Mouse (Mus musculus): ENCODE measurements around the gene BC049352.

The BC049352 gene

DNA sequence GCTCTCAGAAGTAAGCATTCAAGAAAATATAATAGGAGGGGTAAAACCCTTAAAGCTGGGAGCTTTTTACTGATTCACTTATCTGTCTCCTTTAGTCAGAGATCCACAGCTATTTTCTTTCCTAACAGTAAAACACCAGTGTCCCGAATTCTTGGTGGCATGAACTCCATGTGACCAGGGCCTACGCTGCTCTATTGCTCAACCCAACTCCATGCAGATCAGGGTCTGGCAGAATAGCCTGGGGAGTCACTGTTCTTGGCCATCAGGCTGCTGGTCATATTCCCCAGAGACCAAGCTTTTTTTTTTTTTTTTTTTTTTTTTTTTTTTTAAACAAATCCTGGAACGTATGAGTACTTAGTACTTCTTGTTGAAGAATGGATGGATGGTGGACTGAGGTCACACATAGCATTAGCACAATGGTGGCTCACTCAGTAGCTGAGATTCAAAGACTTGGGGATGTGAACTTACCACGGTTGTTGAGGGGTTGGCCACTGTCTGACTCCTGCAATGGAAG lies 7.9 kb downstream of the BC049352 start:
- DNase-seq (ENCODE audit: low spot score) = no peak

GRCm38 (mm10) chr9:45195468-45195867 lies 13.7 kb downstream of the BC049352 start:
- no peak for DNase-seq (ENCODE audit: low spot score)

DNA sequence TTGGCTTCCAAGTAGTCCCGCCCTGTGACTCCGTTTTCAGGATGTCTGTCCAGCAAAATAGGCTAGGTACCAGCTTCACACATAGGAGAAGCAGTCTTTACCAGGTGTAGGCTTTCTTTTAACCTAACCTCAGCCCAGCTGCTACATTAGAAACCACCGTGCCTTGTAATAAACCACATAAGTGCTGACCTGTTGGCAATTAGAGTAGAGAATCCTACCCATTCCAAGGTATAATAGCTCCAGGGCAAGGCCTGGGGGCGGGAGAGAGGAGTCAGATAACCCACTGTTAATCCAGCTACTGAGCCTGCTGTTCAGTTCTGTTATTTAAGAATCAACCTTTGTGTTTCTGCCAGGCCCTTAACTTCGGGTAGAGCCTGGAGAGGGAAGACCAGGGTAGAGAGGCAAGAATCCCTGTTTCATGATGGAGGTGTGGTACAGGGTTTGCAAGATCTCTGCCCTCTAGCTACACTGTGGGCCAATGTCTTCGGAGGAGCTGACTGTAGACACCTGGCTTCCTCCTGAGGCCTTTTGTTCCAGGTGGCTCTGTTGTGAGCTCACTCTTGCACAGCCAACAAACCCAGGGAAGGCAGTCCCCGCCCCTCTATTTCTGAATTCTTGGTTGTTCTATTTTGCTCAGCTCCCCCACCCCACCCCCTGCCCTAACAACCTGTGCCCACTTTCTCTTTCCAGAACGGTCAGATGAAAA lies 14.5 kb downstream of the BC049352 start:
- DNase-seq (ENCODE audit: low spot score) = no peak

DNA sequence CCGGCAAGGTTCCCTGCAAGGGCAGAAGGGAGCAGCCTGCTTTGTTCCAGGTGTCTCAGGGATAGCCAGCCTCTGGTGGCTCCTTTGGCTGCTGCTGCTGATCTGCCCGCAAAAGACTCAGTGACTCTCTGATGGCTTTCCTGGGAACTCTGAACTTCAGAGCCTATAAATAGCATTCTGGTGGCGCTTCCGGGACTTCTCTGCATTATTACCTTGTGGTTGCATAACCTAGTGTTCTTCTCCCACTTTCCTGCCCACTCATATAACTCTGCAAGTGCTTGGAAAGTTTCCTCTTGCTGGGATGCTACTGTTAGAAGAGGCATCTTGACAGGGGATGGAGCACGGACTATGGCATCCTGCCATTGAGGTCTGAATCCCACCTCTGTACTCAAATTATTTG lies 15.7 kb downstream of the BC049352 start:
- DNase-seq (ENCODE audit: low spot score) = no peak

DNA sequence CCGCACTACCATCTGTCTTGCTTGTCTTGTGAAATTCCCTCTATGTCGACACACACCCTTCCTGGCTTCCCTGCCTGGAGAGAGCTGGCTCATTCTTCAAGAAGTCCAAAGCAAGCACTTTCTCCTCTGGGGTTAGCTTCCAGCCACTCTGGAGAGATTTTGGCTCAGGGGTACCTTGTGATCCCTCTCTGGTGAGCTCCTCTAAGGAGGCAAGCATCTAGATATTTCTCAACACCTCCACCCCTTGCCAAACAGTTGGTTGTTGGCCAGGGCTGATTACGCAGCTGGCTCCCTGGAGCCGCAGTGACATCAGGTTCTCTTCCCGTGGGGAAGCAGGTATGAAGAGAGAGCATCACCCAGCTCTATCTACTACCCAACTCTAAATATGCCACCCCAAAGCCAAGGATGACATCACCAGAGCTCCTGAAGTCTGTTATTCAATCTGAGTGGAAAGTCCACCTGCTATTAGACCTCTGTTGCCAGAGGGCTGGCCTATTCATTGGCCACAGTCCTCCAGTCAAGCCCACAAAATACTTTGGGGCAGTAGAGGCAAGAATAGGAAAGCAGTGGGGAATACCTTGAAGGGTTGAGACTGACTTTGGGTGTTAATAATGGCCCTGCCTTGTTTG lies 19.6 kb downstream of the BC049352 start:
- DNase-seq (ENCODE audit: low spot score) = no peak

- DNase-seq (ENCODE audit: low spot score) = no peak
Measured at GRCm38 (mm10) chr9:45202021-45202798, 20.4 kb downstream of the BC049352 start.

DNA sequence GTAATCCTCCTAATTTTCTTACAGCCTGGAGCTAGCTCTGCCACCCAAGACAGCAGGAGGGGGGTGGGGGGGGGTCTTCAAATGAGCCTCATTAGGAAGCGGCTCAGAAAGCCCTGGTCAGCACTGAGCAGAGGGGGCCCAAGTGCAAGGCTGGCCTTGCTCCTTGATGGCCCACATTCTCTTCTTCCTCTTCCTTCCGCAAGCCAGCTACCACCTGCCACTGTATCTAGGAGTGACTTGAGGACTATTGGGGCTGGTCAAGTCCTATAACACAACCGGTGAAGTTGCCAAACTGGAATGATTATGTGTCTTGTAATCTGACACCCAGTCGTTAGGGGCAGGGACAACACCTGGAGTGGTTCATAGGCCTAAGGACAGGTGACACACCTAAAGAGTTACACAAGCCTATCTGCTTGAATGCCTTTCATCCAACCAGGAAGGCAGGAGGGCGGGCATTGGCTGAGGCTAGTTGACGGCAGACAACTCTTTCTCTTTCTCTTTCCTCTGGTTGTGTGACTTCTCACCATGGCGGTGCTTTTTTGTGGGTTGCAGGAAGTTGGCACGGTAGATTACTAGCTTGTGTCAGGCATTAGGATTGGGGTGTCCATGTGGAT lies 22.1 kb downstream of the BC049352 start, which contains the start of gene Tmprss4:
Tmprss4 (minus strand) TSS at position 296 of the 614 bp plus-strand sequence.
- no peak for DNase-seq (ENCODE audit: low spot score)

- no peak for DNase-seq (ENCODE audit: low spot score)
Measured at GRCm38 (mm10) chr9:45205143-45205542, 23.3 kb downstream of the BC049352 start.

DNA sequence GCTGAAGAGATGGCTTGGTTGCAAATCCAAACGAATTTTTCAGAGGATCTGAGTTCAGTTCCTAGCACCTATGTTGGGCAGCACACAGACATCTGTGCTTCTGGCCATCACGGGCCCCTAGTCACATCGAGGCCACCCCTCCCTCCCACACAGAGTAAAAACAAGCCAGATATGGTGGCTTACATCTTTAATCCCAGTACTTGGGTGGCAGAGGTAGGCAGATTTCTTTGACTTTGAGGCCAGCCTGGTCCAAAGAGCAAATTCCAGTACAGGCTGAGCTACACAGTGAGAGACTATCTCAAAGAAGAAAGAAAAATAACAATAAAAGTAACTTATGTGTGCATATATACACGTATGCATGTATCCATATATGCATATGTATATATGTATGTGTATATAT lies 24.3 kb downstream of the BC049352 start:
- DNase-seq (ENCODE audit: low spot score) = no peak

DNA sequence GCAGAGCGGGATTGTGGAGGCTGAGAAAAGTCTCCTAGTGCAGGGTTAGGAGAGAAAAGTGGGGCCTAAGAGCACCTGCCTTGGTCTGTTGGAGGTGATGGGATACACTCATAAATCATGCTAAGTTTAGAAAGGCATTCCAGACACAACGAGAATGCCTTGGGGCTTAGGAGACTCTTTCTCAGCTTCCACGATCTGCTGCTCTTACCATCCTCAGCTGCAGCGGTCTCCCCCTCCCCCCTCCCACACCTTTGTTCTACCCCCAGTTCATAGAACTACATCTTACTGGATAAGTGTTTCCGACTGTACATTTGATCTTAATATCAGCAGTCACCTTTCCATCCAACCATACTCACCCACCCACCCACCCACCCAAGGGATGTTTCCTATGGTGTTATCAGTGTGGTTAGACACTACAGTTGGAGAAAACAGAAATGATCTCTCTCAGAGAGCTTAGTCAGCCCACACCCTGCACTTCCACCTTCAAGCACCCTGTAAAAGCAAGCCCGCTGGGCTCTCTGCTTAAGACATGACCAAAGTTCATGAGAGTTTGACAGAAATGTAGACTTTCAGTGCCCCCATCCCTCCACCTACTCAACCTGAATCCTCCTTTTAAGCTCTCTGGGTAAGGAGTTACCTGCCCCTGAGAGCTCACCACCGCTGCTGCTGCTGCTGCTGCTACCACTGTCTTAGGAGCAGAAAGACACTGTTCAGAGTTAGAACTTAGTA lies 25.4 kb downstream of the BC049352 start:
- no peak for DNase-seq (ENCODE audit: low spot score)

GRCm38 (mm10) chr9:45212001-45212400 lies 30.2 kb downstream of the BC049352 start:
- no peak for DNase-seq (ENCODE audit: low spot score)

DNA sequence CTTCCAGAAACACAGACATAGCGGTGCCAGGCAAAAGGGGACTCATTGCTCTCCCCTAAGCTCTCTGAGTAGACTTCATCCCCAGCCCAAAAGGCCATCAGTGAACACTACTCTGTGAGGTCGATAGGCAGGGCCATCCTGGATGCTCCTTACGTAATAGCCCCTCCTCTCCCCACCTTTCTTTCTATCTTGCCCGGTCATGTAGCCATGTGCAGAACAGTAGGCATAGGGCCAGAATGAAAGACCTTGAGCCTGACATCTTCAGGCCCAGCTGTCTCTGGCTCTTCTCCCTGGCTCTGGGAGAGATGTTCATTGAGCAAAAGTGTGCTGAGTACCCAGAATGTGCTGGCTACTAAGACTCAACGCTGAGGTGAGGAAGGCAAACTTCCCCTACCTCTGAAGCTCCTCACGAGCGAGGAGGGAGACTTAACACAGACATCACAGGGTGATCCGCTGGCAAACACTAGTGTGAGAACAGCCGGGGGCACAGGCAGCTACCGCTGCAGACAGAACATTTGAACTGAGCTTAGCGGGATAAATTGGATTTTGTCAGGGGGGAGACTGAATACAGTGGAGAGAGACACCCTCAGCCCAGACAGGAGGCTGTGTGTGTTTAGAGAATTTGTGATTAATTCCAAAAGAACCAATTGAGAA lies 33.8 kb downstream of the BC049352 start:
- DNase-seq (ENCODE audit: low spot score) = no peak

DNA sequence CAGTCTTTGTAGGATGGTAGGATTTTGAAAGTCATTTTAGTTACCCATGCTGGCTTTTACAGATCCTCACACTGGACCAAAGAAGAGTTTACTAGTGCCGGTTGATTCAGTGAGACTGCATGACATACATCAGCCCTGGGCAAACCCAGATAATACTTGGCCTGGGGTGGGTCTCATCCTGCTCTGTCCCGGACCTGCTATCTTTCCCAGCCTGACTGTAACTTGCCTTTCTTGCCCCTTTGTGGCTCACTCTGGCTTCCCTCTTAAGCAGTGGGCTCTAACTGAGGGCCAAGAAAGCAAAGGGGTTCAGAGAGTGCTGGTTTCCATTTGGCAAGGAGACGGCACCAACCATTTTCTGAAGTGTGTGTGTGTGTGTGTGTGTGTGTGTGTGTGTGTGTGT lies 37.8 kb downstream of the BC049352 start:
- no peak for DNase-seq (ENCODE audit: low spot score)

GRCm38 (mm10) chr9:45221567-45221966 lies 39.8 kb downstream of the BC049352 start:
- peak; percentile 61 for DNase-seq (ENCODE audit: low spot score)

- no peak for DNase-seq (ENCODE audit: low spot score)
Measured at GRCm38 (mm10) chr9:45229359-45229758, 47.6 kb downstream of the BC049352 start.

- no peak for DNase-seq (ENCODE audit: low spot score)
Measured at GRCm38 (mm10) chr9:45235668-45236227, 53.9 kb downstream of the BC049352 start.

- no peak for DNase-seq (ENCODE audit: low spot score)
Measured at GRCm38 (mm10) chr9:45236744-45237143, 54.9 kb downstream of the BC049352 start.

DNA sequence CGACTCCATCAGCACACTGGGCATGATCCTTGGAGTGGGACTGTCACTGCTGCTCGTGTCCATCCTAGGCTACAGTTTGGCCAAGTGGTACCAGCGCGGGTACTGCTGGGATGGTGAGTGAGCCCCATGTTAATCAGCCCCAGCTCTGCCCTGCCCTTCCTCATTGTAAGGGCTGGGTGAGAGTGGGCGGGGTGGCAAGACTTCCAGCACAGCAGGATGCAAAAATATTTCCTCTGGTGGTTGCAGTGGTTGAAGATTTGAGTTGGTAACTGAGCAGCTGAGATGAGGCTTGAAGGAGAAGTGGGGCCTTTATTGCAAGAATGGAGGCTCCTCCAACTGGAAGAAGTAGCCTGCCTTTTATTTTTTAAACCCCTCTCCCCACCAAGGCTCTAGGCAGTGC lies 59.6 kb downstream of the BC049352 start:
- DNase-seq (ENCODE audit: low spot score) = no peak

DNA sequence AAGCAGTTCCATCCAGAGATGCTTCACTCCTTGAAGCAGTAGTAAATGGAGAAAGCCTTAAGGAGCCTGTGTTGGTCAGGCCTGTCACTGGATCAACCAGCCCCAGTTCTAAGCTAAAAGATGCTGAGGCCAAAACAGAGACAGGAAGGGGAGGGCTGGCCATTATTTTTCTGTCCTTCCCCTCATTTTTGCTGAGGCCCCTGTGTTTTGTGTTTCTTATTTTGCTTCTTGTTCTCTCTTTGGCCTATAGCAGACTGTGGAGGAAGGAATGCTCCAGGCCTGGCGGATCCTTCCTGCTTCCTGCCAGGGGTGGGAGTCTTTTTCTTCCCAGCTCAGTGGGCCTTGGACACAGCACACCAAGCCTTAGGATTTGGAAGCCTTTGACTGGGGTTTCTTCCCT lies 63.6 kb downstream of the BC049352 start:
- no peak for DNase-seq (ENCODE audit: low spot score)

- DNase-seq (ENCODE audit: low spot score) = no peak
Measured at GRCm38 (mm10) chr9:45246060-45246459, 64.3 kb downstream of the BC049352 start.

- DNase-seq (ENCODE audit: low spot score) = no peak
Measured at GRCm38 (mm10) chr9:45247536-45247935, 65.7 kb downstream of the BC049352 start.
